Mouse (Mus musculus): Measurements from ENCODE around the gene Mrpl12. TPM values are rescaled to one million over a fixed set of nuclear protein-coding genes. Genes with fewer than 3 reads are reported as not detected.
"Not testable (repeated sequence)": the region's sequence is repeated elsewhere in the genome, so short reads cannot be mapped to it uniquely, and the experiment has no call there.

The Mrpl12 gene
- polyA plus RNA-seq, 1 experiment = 282 TPM

DNA sequence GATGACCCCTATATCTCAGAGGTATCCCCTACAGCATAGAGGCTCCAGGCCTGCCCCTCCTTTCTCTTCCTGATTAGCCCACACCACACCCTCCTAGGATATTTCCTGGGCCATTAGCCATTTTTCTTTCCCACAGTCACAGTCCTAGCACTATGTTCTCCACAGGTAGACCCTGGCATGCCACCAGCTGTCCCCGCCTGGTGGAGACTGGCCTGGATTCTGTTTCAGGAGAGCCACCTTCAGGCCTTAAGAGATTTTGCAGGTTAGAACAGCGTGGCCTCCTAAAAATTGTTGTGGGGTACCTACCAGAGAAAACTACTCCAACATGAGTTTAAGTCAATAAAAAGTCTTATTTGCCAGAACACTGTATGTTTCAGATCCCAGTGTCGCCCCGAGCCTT, 22.5 kb downstream of the Mrpl12 start:
- DNase-seq = peak; percentile 68
- TF ChIP-seq POLR2A (IDR thresholded peaks at IDR 0.05; ENCODE audit: low read depth, low read length) = no peak
- peak; percentile 74 for TF ChIP-seq CTCF (conservative IDR thresholded peaks at IDR 0.05; ENCODE audit: insufficient read depth, insufficient read length, low read depth, low read length)
- WGBS = 64% methylated on average over 4 of the region's 4 CpGs
- Histone ChIP-seq H3K36me3 (ENCODE audit: control insufficient read depth, insufficient read depth, low read length) (no peaks in the 10 kb centered on the region), H3K4me3 (ENCODE audit: insufficient read depth, low read depth, low read length) (no peak overlapping the region), H3K27me3 (replicated peaks; ENCODE audit: control insufficient read depth, insufficient read depth, low read length) (no peaks in the 10 kb centered on the region), H3K27ac (ENCODE audit: insufficient read depth, low read depth, low read length) (peak overlapping the region; percentile 63; the same call in 1 of the 2 replicates), H3K4me1 (ENCODE audit: control insufficient read depth, insufficient read depth, low read length) (peaks cover 11% of the 10 kb centered on the region; the same call in 1 of the 2 replicates)

- H3K36me3 ChIP-seq (ENCODE audit: control insufficient read depth, insufficient read depth, low read length) = no peaks in the 10 kb centered on the region
- no peaks in the 10 kb centered on the region for H3K27me3 ChIP-seq (replicated peaks; ENCODE audit: control insufficient read depth, insufficient read depth, low read length)
- DNase-seq = no peak
- H3K27ac ChIP-seq (ENCODE audit: insufficient read depth, low read depth, low read length) = no peak overlapping the region
- no peak overlapping the region for H3K4me3 ChIP-seq (ENCODE audit: insufficient read depth, low read depth, low read length)
- WGBS = 72% methylated on average over 13 of the region's 13 CpGs
- TF ChIP-seq POLR2A (IDR thresholded peaks at IDR 0.05; ENCODE audit: low read depth, low read length) (no peak), CTCF (conservative IDR thresholded peaks at IDR 0.05; ENCODE audit: insufficient read depth, insufficient read length, low read depth, low read length) (no peak)
- H3K4me1 ChIP-seq (ENCODE audit: control insufficient read depth, insufficient read depth, low read length) = peaks cover 10% of the 10 kb centered on the region; the same call in 1 of the 2 replicates
Measured at GRCm38 (mm10) chr11:120507611-120508289, 23.3 kb downstream of the Mrpl12 start.

DNA sequence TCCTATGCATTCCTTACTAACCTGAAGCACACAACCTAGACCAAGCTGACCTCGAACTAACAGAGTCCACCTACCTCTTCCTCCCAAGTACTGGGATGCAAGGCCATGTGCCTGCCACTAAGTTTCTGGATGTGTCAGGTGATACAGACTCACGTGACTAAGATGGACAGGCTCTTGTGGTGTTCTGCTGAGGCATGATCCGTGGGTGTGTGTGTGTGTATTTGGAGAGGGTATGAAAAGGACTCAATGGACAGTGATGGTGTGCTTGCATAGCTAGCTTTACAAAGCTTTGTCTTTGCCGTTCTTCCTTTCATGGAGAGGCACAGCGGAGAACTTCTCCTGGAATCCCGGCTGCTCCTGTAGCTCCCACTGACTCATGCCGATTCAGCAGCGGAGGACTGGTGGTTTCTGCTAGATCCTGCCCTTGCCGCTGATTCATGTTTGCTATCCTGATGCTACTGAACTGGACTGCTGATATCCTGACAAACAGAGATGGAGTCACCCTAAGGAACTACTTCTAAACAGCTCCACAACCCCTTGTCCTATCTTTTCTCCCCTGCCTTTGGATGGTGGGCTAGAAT, 24.0 kb downstream of the Mrpl12 start:
- H3K36me3 ChIP-seq (ENCODE audit: control insufficient read depth, insufficient read depth, low read length) = no peaks in the 10 kb centered on the region
- H3K27ac ChIP-seq (ENCODE audit: insufficient read depth, low read depth, low read length) = no peak overlapping the region
- 83% methylated on average over 9 of the region's 9 CpGs for WGBS
- no peaks in the 10 kb centered on the region for H3K27me3 ChIP-seq (replicated peaks; ENCODE audit: control insufficient read depth, insufficient read depth, low read length)
- no peak for TF ChIP-seq CTCF (conservative IDR thresholded peaks at IDR 0.05; ENCODE audit: insufficient read depth, insufficient read length, low read depth, low read length)
- no peak for TF ChIP-seq POLR2A (IDR thresholded peaks at IDR 0.05; ENCODE audit: low read depth, low read length)
- peaks cover 10% of the 10 kb centered on the region; the same call in 1 of the 2 replicates for H3K4me1 ChIP-seq (ENCODE audit: control insufficient read depth, insufficient read depth, low read length)
- no peak overlapping the region for H3K4me3 ChIP-seq (ENCODE audit: insufficient read depth, low read depth, low read length)
- DNase-seq = no peak

GRCm38 (mm10) chr11:120509940-120510339, 25.5 kb downstream of the Mrpl12 start:
- no peak overlapping the region for H3K27ac ChIP-seq (ENCODE audit: insufficient read depth, low read depth, low read length)
- TF ChIP-seq POLR2A (IDR thresholded peaks at IDR 0.05; ENCODE audit: low read depth, low read length) (no peak), CTCF (conservative IDR thresholded peaks at IDR 0.05; ENCODE audit: insufficient read depth, insufficient read length, low read depth, low read length) (no peak)
- WGBS = 41% methylated on average over 4 of the region's 4 CpGs
- H3K4me1 ChIP-seq (ENCODE audit: control insufficient read depth, insufficient read depth, low read length) = peaks cover 10% of the 10 kb centered on the region; the same call in 1 of the 2 replicates
- no peaks in the 10 kb centered on the region for H3K27me3 ChIP-seq (replicated peaks; ENCODE audit: control insufficient read depth, insufficient read depth, low read length)
- H3K4me3 ChIP-seq (ENCODE audit: insufficient read depth, low read depth, low read length) = no peak overlapping the region
- no peak for DNase-seq
- H3K36me3 ChIP-seq (ENCODE audit: control insufficient read depth, insufficient read depth, low read length) = no peaks in the 10 kb centered on the region

DNA sequence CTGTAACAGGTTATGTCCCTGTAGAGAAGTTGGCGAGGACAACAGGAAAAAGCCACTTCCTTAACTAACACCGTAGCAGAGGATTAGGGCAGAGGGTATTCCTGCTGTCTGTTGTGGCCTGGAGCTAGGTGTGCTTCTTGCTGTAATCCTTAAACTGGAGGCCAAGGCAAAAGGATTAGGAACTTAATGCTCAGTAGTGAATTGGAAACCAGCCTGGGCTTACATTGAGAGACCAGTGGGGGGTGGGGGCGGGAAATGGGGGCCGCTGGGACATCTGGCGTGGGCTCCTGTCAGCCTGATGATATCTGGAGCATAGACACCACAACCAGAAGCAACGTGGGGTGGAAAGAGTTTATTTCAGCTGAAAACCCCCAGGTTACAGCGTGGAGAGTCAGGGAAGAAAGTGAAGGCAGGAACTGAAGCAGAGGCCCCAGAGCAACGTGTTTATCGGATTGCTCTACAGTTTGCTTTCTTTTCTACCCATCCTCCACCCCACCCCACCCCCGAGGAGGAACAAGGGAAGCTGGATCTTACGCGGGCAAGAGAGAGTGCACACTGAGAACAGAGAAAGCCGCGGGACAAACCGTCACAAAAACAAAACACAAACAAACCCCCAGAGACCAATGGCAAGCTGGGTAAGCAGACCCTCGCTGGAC, 26.1 kb downstream of the Mrpl12 start:
- no peak for TF ChIP-seq CTCF (conservative IDR thresholded peaks at IDR 0.05; ENCODE audit: insufficient read depth, insufficient read length, low read depth, low read length)
- TF ChIP-seq POLR2A (IDR thresholded peaks at IDR 0.05; ENCODE audit: low read depth, low read length) = no peak
- DNase-seq = no peak
- 29% methylated on average over 16 of the region's 16 CpGs for WGBS
- Histone ChIP-seq H3K4me1 (ENCODE audit: control insufficient read depth, insufficient read depth, low read length) (peaks cover 10% of the 10 kb centered on the region; the same call in 1 of the 2 replicates), H3K27me3 (replicated peaks; ENCODE audit: control insufficient read depth, insufficient read depth, low read length) (no peaks in the 10 kb centered on the region), H3K27ac (ENCODE audit: insufficient read depth, low read depth, low read length) (no peak overlapping the region), H3K36me3 (ENCODE audit: control insufficient read depth, insufficient read depth, low read length) (no peaks in the 10 kb centered on the region), H3K4me3 (ENCODE audit: insufficient read depth, low read depth, low read length) (peak overlapping the region; percentile 30; the same call in 1 of the 2 replicates)

GRCm38 (mm10) chr11:120512790-120513453, 28.5 kb downstream of the Mrpl12 start:
- peaks cover 7% of the 10 kb centered on the region; the same call in 1 of the 2 replicates for H3K4me1 ChIP-seq (ENCODE audit: control insufficient read depth, insufficient read depth, low read length)
- 31% methylated on average over 6 of the region's 6 CpGs for WGBS
- peak; percentile 59 for DNase-seq

DNA sequence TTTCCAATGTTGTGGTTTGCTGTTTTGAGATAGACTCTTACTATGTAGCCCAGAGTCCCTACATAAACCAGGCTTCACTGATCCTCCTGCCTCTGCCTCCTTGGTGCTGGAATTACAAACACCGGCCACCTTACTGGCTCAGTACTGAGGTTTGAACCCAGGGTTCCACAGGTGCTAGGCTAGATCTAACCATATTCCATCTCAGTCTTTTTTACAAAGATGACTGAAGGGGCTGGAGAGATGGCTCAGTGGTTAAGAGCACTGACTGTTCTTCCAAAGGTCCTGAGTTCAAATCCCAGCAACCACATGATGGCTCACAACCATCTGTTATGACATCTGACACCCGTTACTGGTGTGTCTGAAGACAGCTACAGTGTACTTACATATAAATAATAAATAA, 29.8 kb downstream of the Mrpl12 start:
- H3K4me3 ChIP-seq (ENCODE audit: insufficient read depth, low read depth, low read length); H3K36me3 ChIP-seq (ENCODE audit: control insufficient read depth, insufficient read depth, low read length); H3K27me3 ChIP-seq (replicated peaks; ENCODE audit: control insufficient read depth, insufficient read depth, low read length); DNase-seq; H3K27ac ChIP-seq (ENCODE audit: insufficient read depth, low read depth, low read length); H3K4me1 ChIP-seq (ENCODE audit: control insufficient read depth, insufficient read depth, low read length): not testable (repeated sequence)
- WGBS = 89% methylated on average over 2 of the region's 2 CpGs

More at GRCm38 (mm10) chr11:120512790-120513453, 28.5 kb downstream of the Mrpl12 start:
- no peak overlapping the region for H3K27ac ChIP-seq (ENCODE audit: insufficient read depth, low read depth, low read length)
- no peaks in the 10 kb centered on the region for H3K36me3 ChIP-seq (ENCODE audit: control insufficient read depth, insufficient read depth, low read length)
- TF ChIP-seq CTCF (conservative IDR thresholded peaks at IDR 0.05; ENCODE audit: insufficient read depth, insufficient read length, low read depth, low read length) (no peak), POLR2A (IDR thresholded peaks at IDR 0.05; ENCODE audit: low read depth, low read length) (no peak)
- H3K4me3 ChIP-seq (ENCODE audit: insufficient read depth, low read depth, low read length) = no peak overlapping the region
- H3K27me3 ChIP-seq (replicated peaks; ENCODE audit: control insufficient read depth, insufficient read depth, low read length) = no peaks in the 10 kb centered on the region

Data from kidney, adult 2 months (tissue).